Mouse (Mus musculus): ENCODE data around the gene E2f1.

DNA sequence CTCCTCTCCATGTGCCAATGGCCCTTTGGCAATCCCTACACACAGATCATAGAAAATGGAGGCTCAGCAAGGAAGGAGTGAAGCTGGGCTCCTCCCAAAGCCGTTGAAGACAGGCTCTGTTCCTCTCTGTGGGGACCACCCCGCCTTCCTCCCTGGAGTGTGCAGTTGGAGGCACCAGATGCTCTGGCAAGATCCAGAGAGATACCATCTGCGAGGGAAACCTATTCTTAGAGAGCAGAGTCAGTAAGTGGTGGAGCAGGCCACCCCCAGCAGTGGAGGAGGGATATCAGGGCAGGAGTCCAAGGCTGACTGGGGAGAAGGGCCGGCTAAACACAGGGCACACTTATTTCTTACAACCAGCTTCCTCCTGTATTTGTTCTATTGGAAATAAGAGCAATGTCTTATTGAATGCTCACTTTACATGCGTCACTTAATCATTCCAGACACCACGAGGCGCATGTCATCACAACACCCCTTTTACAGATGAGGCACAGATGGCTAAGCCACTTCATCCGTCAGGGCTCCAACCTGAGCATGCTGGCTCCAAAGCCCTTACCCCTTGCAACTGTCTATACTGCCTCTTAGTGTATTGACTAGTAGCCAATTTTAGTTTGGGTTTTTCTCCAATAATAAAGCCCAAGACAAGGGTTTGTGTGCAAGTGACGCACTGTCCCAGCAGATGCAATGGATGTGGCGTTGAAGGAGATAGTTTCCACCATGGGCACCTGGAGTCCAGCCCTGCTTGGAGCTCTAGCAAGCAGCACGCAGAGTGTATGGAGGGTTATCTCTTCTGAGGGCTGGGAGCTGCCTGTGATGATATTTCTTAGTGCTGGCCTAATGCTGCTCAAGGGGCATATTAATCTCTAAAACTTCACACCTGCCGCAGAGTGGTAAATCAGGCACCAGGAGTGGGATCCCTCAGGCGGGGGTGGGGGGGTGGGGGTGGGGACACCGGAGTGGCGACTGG, 14.5 kb upstream of the E2f1 start:
- no peak for TF ChIP-seq POLR2A (IDR thresholded peaks at IDR 0.05; ENCODE audit: borderline replicate concordance, extremely low read depth, insufficient read depth, insufficient read length, poor library complexity, severe bottlenecking)
- no peak for TF ChIP-seq CTCF (IDR thresholded peaks at IDR 0.05; ENCODE audit: borderline replicate concordance, extremely low read depth, insufficient read depth, insufficient read length)

All from brain, embryonic 14.5 days (tissue).